Mouse (Mus musculus) mouse trophoblast stem cell (cell line): ENCODE measurements at regions not wholly inside any gene's neighbourhood (a gene's known extent, or its start where the extent isn't known, plus 50 kb on each side); places are given as distances from the start of the nearest gene placed in this dataset.

Experiments
- in situ Hi-C, 2 experiments: fragments of 300-500 bp; cut with MseI, MboI; formaldehyde crosslinking; loops; 2 replicates in 1 of 2; 3 replicates in 1 of 2; pipeline ENCODE4 v1.15.1; 2025

DNA sequence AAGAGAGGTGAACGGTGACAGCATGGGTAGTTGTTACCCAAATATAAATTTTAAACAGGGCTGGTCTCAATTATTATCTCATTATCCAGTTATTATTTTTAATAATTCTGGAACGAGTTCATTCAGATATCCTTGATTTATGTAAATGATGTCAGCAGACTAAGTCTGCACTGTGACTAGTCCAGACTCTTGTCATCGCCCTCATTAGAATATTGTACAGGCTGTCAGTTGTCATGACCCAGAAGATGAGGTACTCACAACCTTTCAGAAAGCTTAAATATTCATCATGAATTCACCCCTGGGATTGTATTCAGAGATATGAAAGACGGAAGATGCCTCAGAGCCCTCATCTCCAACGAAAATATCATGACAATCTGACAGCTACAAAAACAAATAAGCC, 300.3 kb upstream of the Nrsn1 start:
- in situ Hi-C loops, result no loop called here

DNA sequence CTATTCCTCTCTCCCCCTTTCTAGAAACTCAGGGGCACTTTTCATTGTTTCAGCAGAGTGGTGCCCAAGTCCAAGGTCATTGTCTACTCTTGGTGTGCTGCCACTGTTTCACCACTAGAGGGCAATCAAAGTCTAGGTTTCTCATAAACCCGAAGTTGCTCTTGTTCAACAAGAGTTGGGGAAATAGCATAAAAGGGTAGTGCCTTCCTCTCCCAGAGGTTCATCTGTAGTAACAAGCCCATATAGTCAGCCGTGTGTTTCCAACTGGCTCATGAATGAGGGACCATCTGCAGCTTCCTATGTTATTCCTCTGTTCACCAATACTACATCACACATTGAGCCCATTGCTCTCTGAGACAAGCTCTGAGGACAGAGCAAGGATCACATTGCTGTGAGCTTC, 292.4 kb upstream of the Nrsn1 start:
- in situ Hi-C loops, result no loop called here

DNA sequence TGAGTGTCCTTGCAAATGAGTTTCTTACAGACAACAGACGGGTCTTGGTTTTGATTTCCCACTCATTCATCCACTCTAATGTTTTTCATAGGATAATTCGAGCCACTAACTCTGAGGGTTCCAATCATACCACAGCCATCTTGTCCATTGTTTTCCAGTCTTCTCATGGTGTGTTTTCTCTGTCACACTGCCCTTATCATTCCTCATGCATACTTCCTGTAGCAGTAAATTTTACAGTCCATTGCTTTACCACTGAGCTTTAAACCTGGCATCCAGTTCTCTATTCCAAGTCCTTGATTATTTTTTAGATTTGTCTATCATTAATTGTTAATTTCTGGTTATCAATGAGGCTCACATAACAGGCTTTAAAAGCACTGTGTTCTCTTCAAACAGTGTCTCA, 290.0 kb upstream of the Nrsn1 start:
- in situ Hi-C loops, result no loop called here

DNA sequence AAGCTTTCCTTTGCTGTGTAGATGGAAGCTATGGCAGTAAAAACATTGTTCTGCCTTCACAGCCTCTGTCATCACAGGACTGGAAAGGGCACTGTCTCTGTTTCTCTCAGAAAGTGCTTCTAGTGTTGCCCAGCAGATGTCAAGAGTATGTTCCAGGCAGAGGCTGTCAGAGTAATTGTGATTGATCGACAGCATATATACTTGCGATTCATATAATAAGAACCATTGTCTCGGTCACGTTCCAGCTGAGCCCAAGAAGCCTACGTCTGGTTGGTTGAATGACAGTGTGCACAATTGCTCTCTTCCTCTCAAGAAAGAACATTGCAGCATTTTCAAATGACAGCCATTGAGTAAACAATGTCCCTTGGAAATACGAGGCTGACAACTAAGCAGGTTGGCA, 284.7 kb upstream of the Nrsn1 start:
- in situ Hi-C loops, result no loop called here

DNA sequence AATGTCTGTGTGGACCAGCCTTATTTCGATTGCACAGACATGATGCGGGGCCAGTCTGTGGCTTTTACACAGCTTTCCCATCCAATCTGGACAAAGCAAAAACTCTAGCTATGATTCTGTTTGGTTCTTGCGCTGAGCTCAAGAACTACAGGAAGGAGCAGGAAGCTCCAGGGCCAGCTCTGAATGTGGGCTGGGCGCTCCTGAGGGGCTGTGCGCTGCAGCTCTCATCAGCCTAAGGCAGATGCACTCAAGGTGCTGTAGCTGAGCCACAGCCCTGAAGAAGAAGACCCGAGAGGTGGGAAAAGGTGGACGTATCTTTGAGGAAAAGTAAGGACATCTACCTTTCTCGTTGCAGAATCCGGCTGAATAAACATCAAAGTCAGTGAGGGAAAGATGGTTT, 278.2 kb upstream of the Nrsn1 start:
- in situ Hi-C loops, result no loop called here

DNA sequence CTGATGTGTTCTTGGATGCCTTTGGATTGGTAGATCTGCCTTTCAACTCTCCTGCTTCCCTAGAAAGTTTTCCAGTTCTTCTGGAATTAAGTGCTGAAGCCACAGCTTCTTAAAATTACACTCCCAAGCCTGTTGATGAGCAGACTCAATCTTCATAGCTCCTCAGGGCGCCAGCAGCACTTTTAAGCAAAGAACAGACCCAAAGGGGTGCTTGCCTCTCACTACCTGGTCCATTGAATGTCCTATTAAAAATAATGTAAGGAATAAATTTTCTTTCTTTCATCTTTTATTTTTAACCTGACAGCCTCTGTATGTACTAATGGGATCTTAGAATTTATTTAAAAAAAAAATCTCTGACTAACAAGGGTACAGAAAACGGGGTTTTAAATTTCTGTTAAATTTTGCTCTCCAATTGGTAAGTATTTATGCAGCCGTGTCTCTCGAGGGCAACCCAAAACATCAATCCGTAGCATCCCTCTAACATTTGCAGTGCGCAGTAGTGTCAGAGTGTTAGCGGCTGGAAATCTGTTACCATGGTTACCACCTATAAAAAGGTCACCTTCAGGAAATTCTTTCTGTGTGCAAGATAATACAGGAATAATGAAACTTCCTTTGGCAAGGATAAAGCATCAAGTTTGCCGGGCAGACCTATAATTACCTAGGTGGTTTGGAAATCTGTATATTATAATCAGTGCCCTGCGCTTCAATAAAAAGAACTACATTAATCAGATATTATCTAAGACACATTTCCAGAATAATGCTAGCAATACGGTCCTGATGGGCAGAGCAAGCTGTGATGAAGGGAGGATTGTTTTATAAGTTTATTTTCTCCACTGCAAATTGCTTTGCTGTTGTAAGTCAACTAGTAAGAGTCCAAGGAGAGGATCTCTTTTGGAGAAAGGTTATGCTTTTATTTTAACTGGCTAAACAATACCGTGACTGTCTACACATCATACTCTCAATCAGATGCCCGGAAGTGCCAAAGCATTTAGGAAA, 277.1 kb upstream of the Nrsn1 start:
- in situ Hi-C loops, result no loop called here

DNA sequence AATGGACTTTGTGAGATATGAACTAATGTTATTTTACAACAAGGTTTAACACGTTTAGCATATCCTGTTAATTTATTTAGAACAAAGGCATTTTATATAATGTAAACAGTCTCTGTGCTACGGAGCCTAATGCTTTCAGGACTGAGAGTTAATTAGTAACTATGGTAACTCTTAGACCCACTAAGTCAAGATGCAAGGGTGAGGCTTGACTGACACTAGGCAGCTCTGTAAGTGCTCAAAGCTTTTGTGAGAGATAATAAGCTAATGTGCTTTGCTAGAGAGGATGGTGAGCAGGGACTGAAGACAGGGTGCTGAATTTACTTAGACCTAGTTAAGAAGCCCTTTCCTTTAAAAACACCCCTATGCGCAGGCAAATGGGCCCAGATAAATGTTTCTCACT, 253.8 kb upstream of the Nrsn1 start:
- in situ Hi-C loops, result no loop called here

DNA sequence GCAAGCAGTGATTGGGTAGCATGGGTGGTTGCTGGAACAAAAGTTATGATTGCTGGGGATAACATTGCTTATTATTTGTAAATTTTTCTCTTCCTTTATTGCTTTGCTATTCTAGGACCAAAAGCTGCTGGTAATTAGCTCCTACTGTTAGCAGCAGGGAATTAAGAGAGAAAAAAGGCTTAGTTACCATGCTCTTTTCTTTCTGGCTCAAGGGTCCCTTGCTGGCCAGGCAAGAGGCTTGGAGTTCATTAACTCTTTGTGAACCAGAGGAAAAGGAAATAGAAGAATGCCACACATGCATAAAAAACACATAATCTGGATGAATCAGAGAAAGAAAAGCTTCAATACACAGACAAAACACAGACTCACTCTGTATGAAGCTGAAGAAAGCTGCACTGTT, 237.1 kb upstream of the Nrsn1 start:
- in situ Hi-C loops, result no loop called here

DNA sequence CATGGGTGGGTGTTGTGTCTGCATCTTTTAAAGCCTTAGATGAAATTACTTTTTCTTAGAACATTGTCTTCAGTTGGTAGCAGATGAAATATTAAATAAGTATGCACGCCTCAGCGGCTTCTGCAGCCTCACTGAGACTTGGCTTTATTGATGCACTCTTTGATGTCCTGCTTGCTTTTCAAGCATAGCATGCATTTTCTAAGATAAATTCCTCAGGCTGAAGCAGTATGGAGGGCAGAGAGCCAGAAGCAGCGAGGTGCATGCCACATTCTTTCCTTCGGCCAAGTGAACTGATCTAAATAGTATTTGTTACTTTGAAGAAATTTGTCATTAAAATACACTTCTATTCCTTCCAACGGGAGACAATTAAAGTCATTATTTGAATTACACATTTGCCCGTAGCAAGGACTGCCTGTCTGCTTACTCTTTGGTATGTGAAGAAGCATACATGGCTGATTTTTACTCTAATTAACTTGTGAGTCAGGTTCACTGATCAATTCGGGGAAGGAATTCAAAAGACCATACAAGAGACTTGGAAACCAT, 224.3 kb upstream of the Nrsn1 start:
- in situ Hi-C loops, result no loop called here

DNA sequence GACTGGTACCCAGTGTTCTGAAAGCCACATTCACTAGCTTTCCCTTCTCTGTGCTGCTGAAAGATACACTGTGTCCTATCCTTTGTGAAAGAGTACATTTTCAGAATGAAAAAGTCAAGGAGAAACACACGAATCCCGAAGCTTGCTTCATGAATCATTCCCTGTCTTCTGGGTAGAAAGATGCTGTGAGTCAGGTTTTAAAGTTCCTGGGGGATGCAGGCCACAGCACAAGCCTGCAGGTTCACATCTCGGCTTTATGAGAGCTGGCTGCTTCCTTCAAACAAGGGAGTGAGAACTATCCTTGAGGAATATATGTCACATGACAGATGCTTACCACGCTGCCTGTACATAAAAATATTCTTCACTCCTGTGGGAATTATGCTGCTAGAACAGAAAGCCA, 219.7 kb upstream of the Nrsn1 start:
- in situ Hi-C loops, result no loop called here

DNA sequence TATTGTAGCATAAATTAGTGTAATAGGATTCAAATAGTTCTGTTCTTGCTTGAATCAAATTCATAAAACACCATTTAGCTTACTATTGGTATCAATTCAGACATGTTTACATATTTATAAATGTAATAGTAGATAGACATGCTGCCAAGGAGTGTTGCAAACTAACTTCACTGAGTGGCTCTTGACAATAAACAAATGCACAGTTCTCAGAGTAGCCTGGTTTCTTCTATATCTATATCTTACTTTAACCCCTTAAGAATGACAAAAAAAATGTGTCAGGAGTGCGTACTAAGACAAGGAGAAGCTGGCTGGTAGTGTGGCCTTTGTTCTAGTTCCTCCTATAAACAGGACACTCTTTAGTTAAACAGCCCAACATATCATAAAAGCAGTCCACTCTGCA, 213.0 kb upstream of the Nrsn1 start:
- in situ Hi-C loops, result no loop called here

DNA sequence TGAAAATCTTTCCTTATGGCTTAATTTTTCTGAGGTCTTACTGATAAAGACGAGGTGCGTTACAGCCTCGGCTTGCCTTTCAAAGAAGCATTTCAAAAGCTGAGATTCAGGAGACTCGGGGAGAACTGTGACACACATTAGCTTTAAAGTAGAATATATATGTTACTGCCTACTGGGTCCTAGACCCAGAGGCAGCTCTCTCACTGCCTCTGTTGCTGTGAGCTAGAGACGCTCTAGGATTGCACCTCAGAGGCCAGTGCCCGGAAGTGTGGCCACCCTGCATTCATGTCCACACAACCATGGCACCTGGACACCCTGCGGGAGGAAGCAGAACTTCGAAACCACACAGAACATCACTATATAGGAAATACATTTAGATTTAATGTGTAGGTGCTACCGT, 181.6 kb upstream of the Nrsn1 start:
- in situ Hi-C loops, result no loop called here

DNA sequence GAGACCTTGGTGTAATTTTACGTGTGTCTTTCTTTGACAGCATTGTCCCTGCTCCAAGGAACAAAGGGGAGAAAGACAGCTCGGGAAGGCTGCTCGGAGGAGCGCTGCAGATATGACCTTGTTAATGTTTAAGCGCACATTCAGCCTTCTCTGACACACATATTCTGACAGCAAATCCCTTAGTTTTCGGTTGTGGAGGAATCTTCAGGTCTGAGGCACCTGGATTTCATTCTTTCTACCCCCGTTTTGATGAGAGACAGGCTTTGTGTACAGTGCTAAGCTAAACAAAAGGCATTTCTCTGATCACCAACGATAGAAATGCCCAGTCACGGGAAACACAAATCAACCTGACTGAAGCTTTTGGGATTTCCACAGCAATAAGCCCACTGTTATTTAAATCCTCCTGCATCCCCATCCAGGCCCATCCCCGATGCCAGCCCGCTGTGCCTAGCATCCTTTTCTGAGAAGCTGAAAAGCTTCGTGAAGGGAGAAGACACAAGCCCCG, 181.1 kb upstream of the Nrsn1 start:
- in situ Hi-C loops, result no loop called here

DNA sequence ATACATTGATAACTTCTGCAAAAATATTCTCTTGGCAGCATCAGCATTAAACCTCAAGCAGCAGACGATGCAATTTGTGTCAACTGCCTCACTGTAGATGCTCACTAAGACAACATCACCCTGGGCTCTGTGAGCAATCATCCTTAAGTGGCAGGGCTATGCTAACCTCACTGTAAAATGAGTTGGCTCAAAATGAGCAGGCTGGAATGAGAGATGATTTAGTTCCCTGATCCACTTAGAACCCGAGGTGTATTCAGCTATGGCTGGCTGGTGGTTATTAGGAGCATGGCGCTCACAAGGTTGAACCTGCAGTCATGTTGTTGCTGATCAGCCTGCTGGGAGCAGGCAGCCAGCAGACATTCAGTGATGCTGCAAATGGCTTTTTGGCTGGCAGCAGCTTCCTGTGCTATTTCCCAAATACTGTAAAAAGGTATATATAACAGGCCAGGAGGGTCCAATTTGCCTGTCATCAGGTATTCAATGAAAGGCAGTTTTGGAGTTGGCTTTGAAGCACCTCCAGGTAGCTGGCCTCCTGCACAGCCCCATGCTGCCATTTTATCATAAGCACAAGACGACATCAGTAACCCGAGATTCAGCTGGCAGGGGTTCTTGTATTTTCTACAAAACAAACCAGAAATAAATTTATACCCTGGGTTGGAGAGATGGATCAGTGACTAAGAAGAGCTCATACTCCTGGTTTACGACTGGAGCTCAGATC, 159.6 kb upstream of the Nrsn1 start:
- in situ Hi-C loops, result no loop called here

DNA sequence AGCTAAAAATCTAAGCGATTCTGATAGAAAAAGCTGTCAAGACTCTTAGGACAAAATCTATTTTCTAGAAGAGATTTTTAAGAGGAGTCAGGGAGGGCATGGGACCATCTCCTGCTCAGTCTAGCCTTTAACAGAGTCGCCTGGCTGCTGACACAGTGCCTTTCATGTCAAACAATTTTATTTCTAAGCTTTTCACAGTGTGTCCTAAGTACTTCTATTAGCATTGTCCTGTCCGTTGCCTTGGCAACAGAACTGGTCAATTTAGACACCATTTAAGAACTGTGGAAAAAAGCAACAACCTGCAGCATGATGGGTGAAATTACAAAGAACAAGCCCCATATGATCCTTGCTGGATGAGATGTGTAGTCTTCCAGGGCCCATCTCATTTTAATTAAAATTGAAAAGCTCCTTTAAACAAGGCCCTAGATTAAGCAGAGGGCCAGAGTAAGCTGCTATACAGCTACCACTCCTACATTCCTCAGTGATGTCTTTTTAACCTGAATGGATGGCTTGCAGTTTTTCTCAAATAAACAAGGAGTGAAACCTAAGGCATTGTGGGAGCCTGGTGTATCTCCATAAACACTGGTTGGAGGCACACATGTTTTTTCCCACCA, 133.0 kb upstream of the Nrsn1 start:
- in situ Hi-C loops, result no loop called here

DNA sequence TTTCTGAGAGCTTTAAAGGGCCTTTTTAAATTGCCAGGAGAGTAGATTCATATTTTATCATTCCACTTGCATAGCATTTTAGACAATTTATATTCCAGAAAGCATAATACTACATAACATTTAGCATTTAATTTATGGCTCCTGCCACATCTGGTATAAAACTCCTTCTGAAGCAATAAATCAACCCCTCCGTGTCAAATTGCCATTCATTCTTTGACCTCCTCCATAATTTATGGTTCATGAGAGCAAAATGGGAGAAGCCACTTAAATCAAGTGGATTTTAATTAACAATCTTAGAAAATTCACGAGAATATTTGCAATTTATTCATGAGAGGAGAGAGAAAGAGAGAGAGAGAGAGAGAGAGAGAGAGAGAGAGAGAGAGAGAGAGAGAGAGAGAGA, 132.4 kb upstream of the Nrsn1 start:
- in situ Hi-C loops, result no loop called here

DNA sequence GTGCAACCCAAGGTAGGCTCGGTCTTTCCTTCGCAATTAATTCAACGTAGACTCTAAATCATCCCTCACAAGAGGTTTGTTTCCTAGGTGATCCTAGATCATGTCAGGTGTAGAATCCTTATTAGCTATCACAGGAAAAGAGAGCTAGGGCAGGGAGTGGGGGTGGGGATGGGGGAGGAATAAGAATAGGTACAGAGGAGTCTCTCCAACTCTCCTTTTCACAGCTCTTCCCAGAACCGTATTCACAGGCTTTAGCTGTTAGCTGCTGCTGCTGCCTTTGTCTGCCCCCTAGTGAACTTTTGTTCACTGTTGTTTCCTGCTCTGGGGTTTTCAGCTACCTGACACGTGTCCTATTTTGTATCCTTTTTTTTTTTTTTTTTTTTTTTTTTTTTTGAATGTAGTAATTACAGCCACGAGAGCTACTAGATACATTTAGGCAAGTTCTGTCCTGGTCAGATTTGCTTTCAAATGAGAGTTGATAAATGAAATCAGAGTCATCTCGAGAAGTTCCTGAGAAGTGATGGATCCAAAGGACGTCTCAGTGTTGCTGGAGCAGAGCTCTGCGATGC, 131.7 kb upstream of the Nrsn1 start:
- in situ Hi-C loops, result no loop called here

DNA sequence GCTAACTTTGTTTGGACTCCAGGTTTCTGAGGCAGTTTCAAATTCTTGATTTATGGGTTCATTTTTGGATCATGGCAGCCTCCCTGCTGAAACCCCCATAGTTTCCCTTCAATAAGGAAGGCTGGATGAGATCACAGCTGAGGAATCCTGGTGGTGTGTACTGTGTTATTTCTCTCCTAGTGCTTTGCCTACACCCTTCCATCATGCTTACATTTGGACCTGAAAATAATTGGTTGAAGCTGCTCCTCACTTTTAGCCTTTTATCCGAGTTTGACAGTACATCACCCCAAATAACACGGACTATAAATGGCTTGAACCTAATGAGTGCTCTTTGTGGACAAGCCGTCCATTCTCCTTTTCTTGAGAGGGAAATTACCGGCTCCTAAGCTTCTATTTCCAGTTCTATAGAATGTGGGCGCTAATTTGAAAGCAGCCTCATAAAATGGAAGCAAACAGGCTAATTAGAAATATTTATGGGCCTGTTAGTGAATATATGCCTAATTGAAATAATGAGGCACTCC, 122.5 kb upstream of the Nrsn1 start:
- in situ Hi-C loops, result no loop called here

DNA sequence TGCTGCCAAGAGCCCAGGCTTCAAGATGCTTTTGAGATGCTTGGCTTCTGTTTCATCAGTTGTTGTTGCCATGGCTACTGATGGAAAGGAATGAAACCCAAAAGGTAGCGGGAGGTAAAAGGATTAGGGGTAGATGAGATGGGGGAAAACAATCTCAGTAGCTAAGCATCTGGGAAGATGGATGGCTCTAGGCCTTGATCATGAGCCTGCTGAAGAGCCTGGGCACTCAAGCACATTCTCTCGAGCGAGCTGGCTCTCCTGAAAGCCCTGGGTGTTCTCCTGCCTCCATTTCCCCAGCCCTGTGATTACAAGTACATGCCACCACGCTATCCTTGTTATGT, 92.3 kb upstream of the Nrsn1 start:
- in situ Hi-C loops, result no loop called here

DNA sequence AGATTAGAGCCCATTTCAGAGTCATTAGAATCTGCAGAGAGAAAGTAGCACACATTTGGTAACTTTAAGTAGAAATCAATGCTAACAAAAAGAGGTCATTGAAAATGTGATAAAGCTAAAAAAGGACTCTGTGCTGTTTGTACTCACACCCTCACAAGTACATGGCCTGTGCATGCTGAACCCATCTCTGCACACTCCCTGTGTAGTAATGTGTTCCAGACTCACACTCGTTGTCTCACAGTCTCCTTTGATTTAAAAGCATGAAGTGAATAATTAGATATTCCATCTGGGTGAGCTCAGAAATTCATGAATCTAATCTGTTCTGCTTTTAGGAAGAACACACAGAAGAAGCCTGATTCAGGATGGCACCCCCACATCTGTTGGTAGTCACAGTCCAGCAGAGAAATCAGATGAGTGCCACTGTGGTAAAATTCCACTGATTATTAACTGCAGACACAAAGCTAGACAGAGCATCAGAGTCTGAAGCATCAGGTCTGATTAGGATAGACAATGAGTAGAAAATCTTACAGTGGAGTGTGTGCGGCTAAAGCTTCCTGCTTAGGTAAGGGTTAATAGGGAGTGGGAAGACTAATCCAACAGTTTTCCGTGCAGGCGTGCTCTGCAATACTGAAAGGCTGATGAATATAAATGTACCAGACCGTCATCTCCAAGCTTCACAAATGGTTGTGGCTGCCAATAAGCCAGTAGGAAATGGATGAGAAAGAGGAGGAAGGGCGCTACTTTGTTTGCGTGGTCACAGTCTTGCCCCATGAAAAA, 91.7 kb upstream of the Nrsn1 start:
- in situ Hi-C loops, result no loop called here

DNA sequence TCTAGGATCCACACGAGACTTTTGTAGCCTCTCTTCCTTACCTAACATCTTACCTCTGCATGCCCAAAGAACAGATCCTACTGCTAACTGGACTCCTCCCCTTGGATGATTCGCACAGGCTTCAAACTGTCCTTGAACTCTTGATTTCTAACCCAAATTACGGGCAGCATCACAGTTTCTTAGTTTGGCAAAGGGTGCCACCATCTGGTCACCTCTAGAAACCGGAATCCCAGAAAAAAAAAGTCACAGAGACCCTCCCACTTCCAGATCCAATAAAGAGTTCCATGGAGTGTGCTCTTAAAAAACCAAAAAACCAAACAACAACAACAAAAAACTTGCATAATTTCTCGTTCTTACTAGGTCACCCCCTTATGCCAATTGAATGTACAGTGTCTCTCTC, 77.3 kb upstream of the Nrsn1 start:
- in situ Hi-C loops, result loop anchor here in 1 of 2 experiments (25.0 kb wide), 1 partner anchor 160 kb away; no protein-coding TSS in a partner anchor
